Mouse (Mus musculus): ENCODE measurements around the gene Vkorc1. TPM values are rescaled to one million over a fixed set of nuclear protein-coding genes. Genes with fewer than 3 reads are reported as not detected.
A peak's percentile ranks its signal among the peaks of the same experiment; 100 is the strongest.

Gene Vkorc1
- polyA plus RNA-seq, 1 experiment = 93.3 TPM

DNA sequence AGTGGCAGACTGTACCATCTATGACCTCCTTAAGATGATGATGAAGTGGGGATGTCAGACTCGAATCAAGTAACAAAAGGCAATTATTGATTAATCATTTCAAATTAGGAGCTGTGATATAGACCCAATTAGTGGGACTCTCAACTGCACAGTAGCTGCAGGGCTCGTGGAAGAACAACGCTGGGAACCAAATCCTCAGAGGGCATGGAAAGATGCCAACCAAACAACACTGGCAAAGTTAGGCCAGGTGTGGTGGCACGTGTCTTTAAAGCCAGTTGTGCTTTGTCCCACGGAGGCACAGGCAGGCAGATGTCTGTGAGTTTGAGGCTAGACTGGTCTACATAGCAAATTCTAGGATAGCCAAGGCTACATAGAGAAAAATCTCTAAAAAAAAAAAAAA lies 35.2 kb upstream of the Vkorc1 start:
- H3K4me3 ChIP-seq (ENCODE audit: insufficient read depth, low read length) = no peak overlapping the region
- no peak overlapping the region for H3K27ac ChIP-seq (ENCODE audit: insufficient read depth, low read depth, low read length)
- peaks cover 29% of the 10 kb centered on the region for H3K4me1 ChIP-seq (ENCODE audit: control insufficient read depth, insufficient read depth, low read length)
- TF ChIP-seq CTCF (IDR thresholded peaks at IDR 0.05; ENCODE audit: low read depth, low read length) = no peak
- no peak for TF ChIP-seq POLR2A (IDR thresholded peaks at IDR 0.05; ENCODE audit: borderline replicate concordance, low read depth, low read length)

DNA sequence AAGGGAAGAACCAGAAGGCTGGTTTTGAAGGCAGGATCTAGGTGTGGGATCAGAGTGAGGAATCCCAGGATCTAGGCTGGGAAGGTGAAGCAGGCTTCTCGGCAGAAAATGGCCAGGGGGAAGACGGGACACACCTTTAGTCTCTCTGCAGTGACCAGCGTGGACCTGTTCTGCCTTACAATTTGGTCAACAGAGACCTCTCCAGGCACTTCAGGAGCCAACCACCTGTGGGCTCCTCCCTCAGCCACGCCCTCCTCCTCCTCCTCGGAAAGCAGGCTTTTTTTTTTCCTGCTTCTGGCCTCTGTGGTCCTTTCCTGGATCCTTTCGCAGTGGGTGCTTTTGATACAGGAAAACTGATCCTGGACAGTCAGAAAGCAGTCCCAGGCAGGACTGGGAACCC lies 34.5 kb upstream of the Vkorc1 start, which contains the start of gene Prss8:
Gene Prss8 (minus strand): TSS at position 182 of the 400 bp plus-strand sequence.
- Histone ChIP-seq H3K27ac (ENCODE audit: insufficient read depth, low read depth, low read length) (no peak within 1 kb of the TSS), H3K4me3 (ENCODE audit: insufficient read depth, low read length) (no peak within 1 kb of the TSS), H3K4me1 (ENCODE audit: control insufficient read depth, insufficient read depth, low read length) (peaks cover 28% of the 10 kb centered on the region)
- TF ChIP-seq POLR2A (IDR thresholded peaks at IDR 0.05; ENCODE audit: borderline replicate concordance, low read depth, low read length) (no peak), CTCF (IDR thresholded peaks at IDR 0.05; ENCODE audit: low read depth, low read length) (no peak)

DNA sequence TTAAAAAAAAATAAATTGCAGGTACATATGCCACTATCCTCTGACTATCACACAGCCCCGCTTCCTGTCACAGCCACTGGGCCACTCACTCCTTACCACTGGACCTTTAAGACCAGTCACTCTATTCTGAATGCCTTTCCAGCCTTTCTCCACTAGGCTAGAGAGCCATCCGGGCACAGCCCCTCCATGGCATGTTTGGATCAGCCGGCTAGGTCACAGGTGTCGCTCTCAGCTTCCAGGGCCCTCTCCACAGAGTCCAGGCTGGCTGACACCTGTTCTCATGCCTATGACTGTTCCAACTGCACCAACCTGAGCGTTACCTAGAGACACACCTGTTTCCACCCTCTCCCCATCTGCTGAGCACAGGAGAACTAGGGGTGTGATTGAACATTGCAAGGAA lies 33.2 kb upstream of the Vkorc1 start:
- Histone ChIP-seq H3K4me3 (ENCODE audit: insufficient read depth, low read length) (no peak overlapping the region), H3K27ac (ENCODE audit: insufficient read depth, low read depth, low read length) (no peak overlapping the region), H3K4me1 (ENCODE audit: control insufficient read depth, insufficient read depth, low read length) (peaks cover 17% of the 10 kb centered on the region)
- TF ChIP-seq POLR2A (IDR thresholded peaks at IDR 0.05; ENCODE audit: borderline replicate concordance, low read depth, low read length) = no peak
- no peak for TF ChIP-seq CTCF (IDR thresholded peaks at IDR 0.05; ENCODE audit: low read depth, low read length)

DNA sequence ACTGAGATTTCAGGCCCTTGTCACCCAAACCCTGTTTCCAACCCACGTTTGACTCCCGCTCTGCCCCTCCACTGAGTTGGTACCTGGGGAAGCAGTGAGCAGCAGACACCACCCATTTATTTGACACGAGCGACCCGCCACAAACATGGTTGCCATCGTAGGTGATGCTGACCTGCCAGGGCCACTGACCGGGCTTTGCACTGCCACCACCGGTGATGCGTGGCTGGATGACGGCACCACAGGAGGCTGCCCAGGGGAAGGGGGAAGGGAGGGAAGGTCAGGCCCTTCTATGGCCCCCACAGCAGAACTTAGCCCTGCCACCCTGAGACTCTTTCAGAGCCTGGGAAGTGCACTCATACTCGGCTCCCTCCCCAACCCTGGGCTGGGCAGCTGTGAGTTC lies 32.3 kb upstream of the Vkorc1 start:
- H3K27ac ChIP-seq (ENCODE audit: insufficient read depth, low read depth, low read length) = no peak overlapping the region
- H3K4me1 ChIP-seq (ENCODE audit: control insufficient read depth, insufficient read depth, low read length) = peaks cover 21% of the 10 kb centered on the region
- TF ChIP-seq POLR2A (IDR thresholded peaks at IDR 0.05; ENCODE audit: borderline replicate concordance, low read depth, low read length) (no peak), CTCF (IDR thresholded peaks at IDR 0.05; ENCODE audit: low read depth, low read length) (no peak)
- no peak overlapping the region for H3K4me3 ChIP-seq (ENCODE audit: insufficient read depth, low read length)

DNA sequence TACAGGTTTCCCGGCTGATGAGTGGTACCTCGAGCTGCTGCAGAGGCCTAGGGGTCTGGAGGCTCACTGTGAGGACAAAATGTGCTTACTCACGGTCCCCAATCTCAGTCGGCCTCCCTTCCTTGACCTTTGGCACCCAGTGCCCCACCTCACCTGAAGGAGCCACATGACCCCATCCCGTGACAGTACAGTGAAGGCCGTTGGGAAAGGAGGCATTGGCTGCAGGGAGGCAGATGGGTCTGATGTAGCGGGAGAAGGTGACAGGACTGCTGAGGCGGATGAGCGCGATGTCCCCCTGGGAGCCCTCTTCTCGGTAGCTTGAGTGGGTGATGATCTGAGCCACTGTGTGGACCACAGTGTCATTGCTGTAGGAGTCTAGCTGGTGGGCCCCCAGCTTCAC lies 31.4 kb upstream of the Vkorc1 start:
- Histone ChIP-seq H3K27ac (ENCODE audit: insufficient read depth, low read depth, low read length) (no peak overlapping the region), H3K4me3 (ENCODE audit: insufficient read depth, low read length) (no peak overlapping the region), H3K4me1 (ENCODE audit: control insufficient read depth, insufficient read depth, low read length) (peaks cover 19% of the 10 kb centered on the region)
- no peak for TF ChIP-seq POLR2A (IDR thresholded peaks at IDR 0.05; ENCODE audit: borderline replicate concordance, low read depth, low read length)
- no peak for TF ChIP-seq CTCF (IDR thresholded peaks at IDR 0.05; ENCODE audit: low read depth, low read length)

DNA sequence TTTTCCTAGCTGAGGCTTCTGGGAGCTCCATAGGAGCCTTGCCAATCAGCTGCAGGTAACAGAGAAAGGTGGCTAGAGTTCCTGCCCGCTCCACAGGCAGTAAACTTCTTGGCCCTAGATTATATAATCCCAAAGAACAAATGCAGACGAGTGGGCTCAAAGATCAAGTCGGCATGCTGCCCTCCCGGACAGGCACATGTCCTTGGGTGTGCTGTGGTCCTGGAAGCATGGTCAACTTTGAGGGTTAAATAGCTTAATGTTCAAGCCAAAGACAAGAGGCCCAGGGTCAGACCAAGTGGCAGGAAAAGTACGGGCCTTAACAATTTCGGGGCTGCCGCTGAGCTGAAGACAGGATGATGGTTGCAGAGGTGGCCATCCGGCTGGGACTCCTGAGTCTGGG lies 30.6 kb upstream of the Vkorc1 start:
- no peak overlapping the region for H3K4me3 ChIP-seq (ENCODE audit: insufficient read depth, low read length)
- TF ChIP-seq POLR2A (IDR thresholded peaks at IDR 0.05; ENCODE audit: borderline replicate concordance, low read depth, low read length) (no peak), CTCF (IDR thresholded peaks at IDR 0.05; ENCODE audit: low read depth, low read length) (no peak)

DNA sequence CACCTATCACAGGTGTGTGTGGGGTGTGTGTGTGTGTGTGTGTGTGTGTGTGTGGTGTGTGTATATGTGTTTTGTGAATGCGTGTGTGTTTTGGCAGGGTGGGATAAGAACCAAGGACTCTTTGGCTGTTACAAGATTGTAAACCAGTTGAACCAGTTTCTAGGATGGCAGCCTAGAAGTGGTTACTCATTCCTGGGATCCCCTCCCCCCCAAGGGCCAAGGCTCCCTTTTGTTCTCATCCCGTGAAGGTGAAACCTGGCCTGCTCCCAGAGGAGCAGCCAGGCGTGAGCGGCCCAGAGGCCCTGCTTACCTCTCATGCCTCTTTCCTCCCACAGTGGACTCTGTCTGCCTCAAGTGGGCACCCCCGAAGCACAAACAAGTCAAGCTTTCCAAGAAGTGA lies 29.8 kb upstream of the Vkorc1 start:
- H3K4me3 ChIP-seq (ENCODE audit: insufficient read depth, low read length) = no peak overlapping the region
- H3K4me1 ChIP-seq (ENCODE audit: control insufficient read depth, insufficient read depth, low read length) = peaks cover 17% of the 10 kb centered on the region
- TF ChIP-seq POLR2A (IDR thresholded peaks at IDR 0.05; ENCODE audit: borderline replicate concordance, low read depth, low read length) (no peak), CTCF (IDR thresholded peaks at IDR 0.05; ENCODE audit: low read depth, low read length) (no peak)
- H3K27ac ChIP-seq (ENCODE audit: insufficient read depth, low read depth, low read length) = no peak overlapping the region

More for the DNA sequence above, 30.6 kb upstream of the Vkorc1 start:
- Histone ChIP-seq H3K4me1 (ENCODE audit: control insufficient read depth, insufficient read depth, low read length) (peaks cover 18% of the 10 kb centered on the region), H3K27ac (ENCODE audit: insufficient read depth, low read depth, low read length) (no peak overlapping the region)

DNA sequence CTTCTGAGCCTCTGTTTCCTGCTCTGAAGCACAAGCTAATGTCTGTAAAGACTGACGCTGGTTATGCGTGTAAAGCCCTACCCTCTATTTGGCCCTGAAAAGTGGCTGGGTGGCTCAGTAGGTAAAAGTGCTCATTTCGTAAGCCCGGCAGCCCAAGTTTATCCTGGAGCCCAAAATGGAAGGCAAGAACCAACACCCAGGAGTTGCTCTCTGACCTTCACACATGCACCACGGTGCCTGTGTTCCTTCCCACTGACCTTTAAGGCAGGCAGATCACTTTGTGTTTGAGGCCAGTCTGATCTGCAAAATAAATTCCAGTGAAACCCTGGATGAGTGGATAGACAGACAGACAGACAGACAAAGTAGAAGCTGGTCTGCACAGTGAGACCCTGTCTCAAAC lies 28.3 kb upstream of the Vkorc1 start:
- no peak for TF ChIP-seq CTCF (IDR thresholded peaks at IDR 0.05; ENCODE audit: low read depth, low read length)
- no peak for TF ChIP-seq POLR2A (IDR thresholded peaks at IDR 0.05; ENCODE audit: borderline replicate concordance, low read depth, low read length)
- no peak overlapping the region for H3K4me3 ChIP-seq (ENCODE audit: insufficient read depth, low read length)
- H3K27ac ChIP-seq (ENCODE audit: insufficient read depth, low read depth, low read length) = no peak overlapping the region
- H3K4me1 ChIP-seq (ENCODE audit: control insufficient read depth, insufficient read depth, low read length) = peaks cover 17% of the 10 kb centered on the region

DNA sequence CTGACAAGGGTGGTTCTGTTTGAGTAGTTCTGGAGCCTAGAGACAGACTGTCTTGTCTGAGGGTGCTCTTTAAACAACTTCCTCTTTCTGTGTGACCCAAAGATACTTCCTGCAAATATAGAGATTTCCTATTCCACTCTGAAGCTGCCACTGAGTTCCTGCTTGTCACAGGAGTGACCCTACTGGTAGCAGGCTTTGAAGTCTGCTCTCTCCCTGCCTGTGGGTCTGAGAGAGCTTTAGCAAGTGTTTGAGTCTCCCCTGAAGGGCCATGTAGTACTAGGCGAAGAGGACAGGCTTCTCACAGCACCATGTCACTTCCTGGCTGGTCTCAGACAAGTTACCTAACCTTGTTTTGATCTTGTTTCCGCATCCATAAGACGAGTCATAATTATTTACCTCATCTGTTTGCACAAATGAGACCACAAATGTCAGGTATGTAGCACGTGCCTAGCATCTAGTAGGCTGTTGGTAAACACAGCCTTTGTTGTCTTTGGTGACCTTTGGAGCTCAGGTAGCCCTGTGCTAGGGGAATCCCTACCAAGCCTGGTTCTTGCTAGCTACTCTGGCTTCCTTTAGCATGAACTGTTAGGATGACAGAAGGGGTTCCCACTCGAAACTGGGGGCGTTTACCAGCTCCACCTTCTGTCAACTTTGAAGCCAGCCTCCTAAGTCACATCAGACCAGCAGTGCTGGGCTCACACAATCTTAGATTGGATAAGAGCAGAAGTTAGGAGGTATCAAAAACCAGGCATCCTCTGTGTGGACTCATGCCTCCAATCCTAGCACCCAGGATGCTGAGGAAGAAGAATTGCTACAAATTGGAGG lies 27.2 kb upstream of the Vkorc1 start:
- Histone ChIP-seq H3K4me1 (ENCODE audit: control insufficient read depth, insufficient read depth, low read length) (peaks cover 17% of the 10 kb centered on the region), H3K27ac (ENCODE audit: insufficient read depth, low read depth, low read length) (peak overlapping the region; percentile 78), H3K4me3 (ENCODE audit: insufficient read depth, low read length) (no peak overlapping the region)
- TF ChIP-seq CTCF (IDR thresholded peaks at IDR 0.05; ENCODE audit: low read depth, low read length) (no peak), POLR2A (IDR thresholded peaks at IDR 0.05; ENCODE audit: borderline replicate concordance, low read depth, low read length) (no peak)

DNA sequence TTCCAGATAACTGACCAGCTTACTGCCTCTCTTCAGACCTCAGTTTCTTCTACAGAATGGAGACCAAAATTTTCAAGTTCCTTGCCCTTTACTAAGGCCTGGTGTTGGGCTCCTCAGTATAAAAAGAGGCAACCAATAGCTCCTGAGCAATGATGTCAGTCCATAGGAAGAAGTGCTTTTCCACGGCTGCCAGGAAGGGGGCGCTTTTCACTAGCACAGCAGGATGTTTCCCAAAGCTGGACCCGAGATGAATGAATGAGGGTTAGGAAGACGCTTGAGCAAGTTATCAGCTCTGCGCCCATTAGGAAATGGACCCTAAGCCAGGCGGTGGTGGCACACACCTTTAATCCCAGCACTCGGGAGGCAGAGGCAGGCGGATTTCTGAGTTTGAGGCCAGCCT lies 26.1 kb upstream of the Vkorc1 start:
- Histone ChIP-seq H3K4me1 (ENCODE audit: control insufficient read depth, insufficient read depth, low read length) (peaks cover 17% of the 10 kb centered on the region), H3K27ac (ENCODE audit: insufficient read depth, low read depth, low read length) (peak overlapping the region; percentile 78), H3K4me3 (ENCODE audit: insufficient read depth, low read length) (no peak overlapping the region)
- TF ChIP-seq POLR2A (IDR thresholded peaks at IDR 0.05; ENCODE audit: borderline replicate concordance, low read depth, low read length) = no peak
- peak; percentile 36; the same call in 1 of the 2 replicates for TF ChIP-seq CTCF (IDR thresholded peaks at IDR 0.05; ENCODE audit: low read depth, low read length)

All from bone marrow macrophage, adult 2 months (primary cell).